In genomic region chr2:165898202-165899194, GRCm38 (mm10) we compare ENCODE assay signal across 8 mouse cellular contexts. TPM values are rescaled to one million over a fixed set of nuclear protein-coding genes. Genes with fewer than 3 reads are reported as not detected.
DNase-seq lines count a peak whose midpoint lies in the region; ATAC-seq and TF ChIP-seq lines count a peak whose summit lies in the region.

Zmynd8 (minus strand) TSS chr2:165899016.

- H3K27me3 ChIP-seq in embryonic facial prominence, embryonic 12.5 days, result no peaks in the 10 kb centered on the region
- H3K27me3 ChIP-seq in heart, embryonic 14.5 days (ENCODE audit: control insufficient read depth, insufficient read depth, low read length), result no peaks in the 10 kb centered on the region
- H3K27me3 ChIP-seq in myocyte (ENCODE audit: control insufficient read depth, insufficient read depth, insufficient read length), result no peaks in the 10 kb centered on the region

- no peaks in the 10 kb centered on the region for H3K36me3 ChIP-seq in embryonic facial prominence, embryonic 12.5 days
- H3K36me3 ChIP-seq in heart, embryonic 14.5 days (ENCODE audit: control insufficient read depth, insufficient read depth, low read length), result no peaks in the 10 kb centered on the region
- no peaks in the 10 kb centered on the region for H3K36me3 ChIP-seq in myocyte (ENCODE audit: control insufficient read depth, insufficient read depth)

- H3K79me2 ChIP-seq in myocyte (ENCODE audit: control insufficient read depth, insufficient read depth), result no peaks in the 10 kb centered on the region

- no peak within 1 kb of the TSS for H3ac ChIP-seq in myocyte (ENCODE audit: control insufficient read depth, insufficient read length)

- H3K4me3 ChIP-seq in embryonic facial prominence, embryonic 12.5 days, result peak within 1 kb of the TSS; percentile 6; the same call in 1 of the 2 replicates
- peak within 1 kb of the TSS; percentile 13 to 21 for H3K4me3 ChIP-seq in heart, embryonic 14.5 days (ENCODE audit: control insufficient read depth in 1 of 2, insufficient read depth in 1 of 2, low read depth in 1 of 2, low read length in 2 of 2)
- no peak within 1 kb of the TSS for H3K4me3 ChIP-seq in myocyte

- WGBS in embryonic facial prominence, embryonic 12.5 days, result 24% methylated on average over 23 of the region's 23 CpGs
- 38% methylated on average over 23 of the region's 23 CpGs for WGBS in heart, embryonic 14.5 days

- H3K27ac ChIP-seq in embryonic facial prominence, embryonic 12.5 days, result peak within 1 kb of the TSS; percentile 89; the same call in 1 of the 2 replicates
- 0 out of 4 replicates have a peak within 1 kb of the TSS, but pooled peaks have one; percentile 9 to 14 for H3K27ac ChIP-seq in heart, embryonic 14.5 days (replicated peaks in 1 of 2; ENCODE audit: control insufficient read depth in 1 of 2, insufficient read depth in 1 of 2, low read depth in 2 of 2, low read length in 2 of 2)

- no peaks in the 10 kb centered on the region for H3K9me3 ChIP-seq in embryonic facial prominence, embryonic 12.5 days
- no peaks in the 10 kb centered on the region for H3K9me3 ChIP-seq in heart, embryonic 14.5 days (ENCODE audit: control insufficient read depth, low read length)

- DNase-seq in thymus, postnatal 0 days (ENCODE audit: low spot score), result no peak
- DNase-seq in thymus, postnatal 25 days, result no peak
- no peak for DNase-seq in left cerebral cortex, postnatal 25 days (ENCODE audit: low spot score in 2 of 2)
- DNase-seq in cerebellum, adult 11-12 months, result no peak
- no peak for DNase-seq in testis, postnatal 14 days (ENCODE audit: low spot score)

- ATAC-seq in embryonic facial prominence, embryonic 12.5 days (ENCODE audit: insufficient number of reproducible peaks, insufficient read depth, low FRiP score, low TSS enrichment), result no peak
- no peak for ATAC-seq in heart, embryonic 14.5 days (ENCODE audit: insufficient number of reproducible peaks, insufficient read depth, low FRiP score, low read depth)

- peaks cover 38% of the 10 kb centered on the region for H3K4me1 ChIP-seq in embryonic facial prominence, embryonic 12.5 days
- H3K4me1 ChIP-seq in heart, embryonic 14.5 days (ENCODE audit: control insufficient read depth in 2 of 2, insufficient read depth in 2 of 2, low read length in 2 of 2), result peaks cover 26 to 32% of the 10 kb centered on the region in 2 experiments

- no peak within 1 kb of the TSS for H3K9ac ChIP-seq in embryonic facial prominence, embryonic 12.5 days
- peak within 1 kb of the TSS; percentile 57; the same call in 1 of the 2 replicates for H3K9ac ChIP-seq in heart, embryonic 14.5 days (ENCODE audit: low read length)

- TF ChIP-seq POLR2A in myocyte (IDR thresholded peaks at IDR 0.05; ENCODE audit: insufficient read length, low read depth), result no peak

- H3K4me2 ChIP-seq in embryonic facial prominence, embryonic 12.5 days (replicated peaks), result peak within 1 kb of the TSS; percentile 21; the same call in 1 of the 2 replicates
- peak within 1 kb of the TSS; percentile 33 for H3K4me2 ChIP-seq in heart, embryonic 14.5 days (ENCODE audit: low read length)
- H3K4me2 ChIP-seq in myocyte (ENCODE audit: low read depth), result peak within 1 kb of the TSS; percentile 50

- intact Hi-C loops in left cerebral cortex, postnatal 25 days (cut with DNase I), result no loop called here

TF ChIP-seq in myocyte, 11 proteins besides CTCF, POLR2A, EP300 and RAD21:
- TF ChIP-seq TCF3 (IDR thresholded peaks at IDR 0.05; ENCODE audit: insufficient read length, low read depth) (no peak), MYOG (IDR thresholded peaks at IDR 0.05; ENCODE audit: control insufficient read depth in 1 of 3, insufficient read depth in 1 of 3, insufficient read length in 2 of 3, low read depth in 2 of 3) (no peak), SRF (IDR thresholded peaks at IDR 0.05; ENCODE audit: control insufficient read depth, insufficient read length, low read depth) (no peak), CEBPB (IDR thresholded peaks at IDR 0.05; ENCODE audit: insufficient read depth, poor library complexity, severe bottlenecking) (no peak), TCF12 (IDR thresholded peaks at IDR 0.05; ENCODE audit: insufficient read depth, poor library complexity, severe bottlenecking) (no peak), E2F4 (IDR thresholded peaks at IDR 0.05; ENCODE audit: insufficient read depth) (no peak), USF1 (IDR thresholded peaks at IDR 0.05; ENCODE audit: low read depth) (no peak), REST (IDR thresholded peaks at IDR 0.05; ENCODE audit: insufficient read depth, insufficient read length) (no peak), MYOD1 (IDR thresholded peaks at IDR 0.05; ENCODE audit: control insufficient read depth in 1 of 3, insufficient read length in 2 of 3, low read depth in 2 of 3) (no peak), POLR2AphosphoS2 (IDR thresholded peaks at IDR 0.05; ENCODE audit: insufficient read length, low read depth) (no peak), MAX (IDR thresholded peaks at IDR 0.05; ENCODE audit: low read depth) (no peak)

RNA-seq across cellular contexts. Expression of gene Zmynd8, which starts in this region (rescaled TPM):
- 38.8 and 46.7 TPM in 2 replicates for polyA plus RNA-seq in thymus, postnatal 0 days (2015; fragmentation: Nextera tagmentation; extraction: Ambion mirVana)
- polyA plus RNA-seq in embryonic facial prominence, embryonic 12.5 days (2016; fragmentation: Nextera tagmentation; extraction: Ambion mirVana), result 58.9 and 64.2 TPM in 2 replicates
- 35.9 and 38.0 TPM in 2 replicates for polyA plus RNA-seq in heart, embryonic 14.5 days (2014; fragmentation: Nextera tagmentation; extraction: Ambion mirVana)
- 100 to 1,000 TPM; 160 to 162 TPM for total RNA-seq in left cerebral cortex, postnatal 25 days (2021)
- polyA plus RNA-seq in myocyte (2012; fragmentation: generic; extraction: Trizol), result 20.9 TPM
